Mouse (Mus musculus) spleen, adult 18-20 months (tissue): ENCODE data around the gene Wdr18.
"Not testable (repeated sequence)": the region's sequence is repeated elsewhere in the genome, so short reads cannot be mapped to it uniquely, and the experiment has no call there.

Source experiments
- DNase-seq, 2 experiments: peaks; one replicate each; pipeline ENCODE4 v3.0.0; 2022; ENCODE audit warnings: mixed read lengths in 2 of 2

Gene Wdr18

GRCm38 (mm10) chr10:79947502-79947901 is 12.4 kb upstream of the Wdr18 start:
- no peak for DNase-seq

GRCm38 (mm10) chr10:79949873-79950272 is 10.1 kb upstream of the Wdr18 start:
- no peak for DNase-seq

GRCm38 (mm10) chr10:79950661-79951060 is 9.3 kb upstream of the Wdr18 start:
- no peak for DNase-seq

- DNase-seq = peak in 1 of 2 experiments; percentile 64
Observed at GRCm38 (mm10) chr10:79953946-79954345, 6.0 kb upstream of the Wdr18 start.

GRCm38 (mm10) chr10:79955691-79956090 is 4.3 kb upstream of the Wdr18 start:
- no peak for DNase-seq

- no peak for DNase-seq
Observed at GRCm38 (mm10) chr10:79956643-79957154, 3.3 kb upstream of the Wdr18 start.

- DNase-seq = peak; percentile 74 to 90
Observed at GRCm38 (mm10) chr10:79958140-79958816, 1.7 kb upstream of the Wdr18 start.

- DNase-seq = not testable (repeated sequence)
Observed at GRCm38 (mm10) chr10:79959412-79959811, 540 bp upstream of the Wdr18 start.

- no peak for DNase-seq
Observed at GRCm38 (mm10) chr10:79960671-79961294, 831 bp downstream of the Wdr18 start.

GRCm38 (mm10) chr10:79964727-79965126 is 4.8 kb downstream of the Wdr18 start:
- no peak for DNase-seq

GRCm38 (mm10) chr10:79965325-79965724 is 5.4 kb downstream of the Wdr18 start:
- no peak for DNase-seq

- no peak for DNase-seq
Observed at GRCm38 (mm10) chr10:79966886-79967400, 7.0 kb downstream of the Wdr18 start.

- DNase-seq = no peak
Observed at GRCm38 (mm10) chr10:79968181-79968580, 8.2 kb downstream of the Wdr18 start.

- no peak for DNase-seq
Observed at GRCm38 (mm10) chr10:79969124-79969568, 9.2 kb downstream of the Wdr18 start.

GRCm38 (mm10) chr10:79970415-79971182 is 10.6 kb downstream of the Wdr18 start, which contains the start of gene Grin3b:
Gene Grin3b (plus strand): TSS chr10:79970715.
- no peak for DNase-seq

GRCm38 (mm10) chr10:79971183-79971497 is 11.2 kb downstream of the Wdr18 start:
- DNase-seq = no peak

GRCm38 (mm10) chr10:79972831-79973230 is 12.9 kb downstream of the Wdr18 start:
- DNase-seq = no peak

GRCm38 (mm10) chr10:79974087-79974486 is 14.1 kb downstream of the Wdr18 start:
- no peak for DNase-seq

- no peak for DNase-seq
Observed at GRCm38 (mm10) chr10:79974668-79975067, 14.7 kb downstream of the Wdr18 start.

- DNase-seq = no peak
Observed at GRCm38 (mm10) chr10:79976071-79976721, 16.2 kb downstream of the Wdr18 start.

GRCm38 (mm10) chr10:79976722-79977107 is 16.8 kb downstream of the Wdr18 start:
- DNase-seq = no peak

- no peak for DNase-seq
Observed at GRCm38 (mm10) chr10:79977324-79977723, 17.4 kb downstream of the Wdr18 start.

GRCm38 (mm10) chr10:79978061-79978460 is 18.1 kb downstream of the Wdr18 start:
- no peak for DNase-seq
